ENCODE assay signal across 10 mouse cellular contexts in the genomic region with DNA sequence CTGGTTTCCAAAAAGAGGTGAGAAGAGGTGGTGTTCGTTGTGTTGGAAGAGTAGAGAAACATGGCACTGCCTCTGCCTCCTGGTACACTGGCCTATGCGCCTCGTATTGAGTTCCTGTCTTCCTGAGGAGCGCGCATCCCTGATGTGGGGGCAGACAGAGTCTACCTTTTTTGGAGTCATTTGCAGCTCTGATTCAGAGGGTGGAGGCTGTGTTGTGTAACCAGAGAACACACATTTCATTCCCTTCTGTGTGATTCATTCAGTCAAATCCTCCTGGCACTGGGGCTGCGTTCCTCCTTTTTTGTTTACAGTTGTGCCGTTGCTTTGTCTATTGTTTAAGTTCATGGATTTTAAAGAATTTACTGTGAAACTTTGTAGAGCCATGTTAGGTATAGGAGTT.
A peak's percentile ranks its signal among the peaks of the same experiment; 100 is the strongest.
DNase-seq lines count a peak whose midpoint lies in the region; ATAC-seq and TF ChIP-seq lines count a peak whose summit lies in the region.
"Had no signal": no experiment of that assay in that cellular context is flagged by ENCODE, and none has a peak within 500 bp of the region (broad histone marks: within the 10 kb centered on the region; RNA-seq: fewer than 3 reads in every experiment).

No protein-coding gene starts in this region.

- no peak overlapping the region for H3K27ac ChIP-seq in left cerebral cortex, adult 2 months
- H3K27ac ChIP-seq: liver, embryonic 15.5 days had no signal

- ATAC-seq in cerebellum, adult (ENCODE audit: insufficient number of reproducible peaks, low FRiP score, low TSS enrichment), result no peak

- intact Hi-C loops in left cerebral cortex, adult 2 months (cut with DNase I), result no loop called here
- intact Hi-C loops in left cerebral cortex, postnatal 10 days (cut with DNase I), result no loop called here
- intact Hi-C loops in left cerebral cortex, postnatal 36 days (cut with DNase I), result no loop called here

- no peak overlapping the region for H3K4me3 ChIP-seq in left cerebral cortex, adult 2 months
- H3K4me3 ChIP-seq: liver, embryonic 15.5 days had no signal

- peak; percentile 47 for DNase-seq in left cerebral cortex, adult 2 months (ENCODE audit: extremely low spot score in 1 of 2, low spot score in 2 of 2)
- DNase-seq in left cerebral cortex, postnatal 10 days (ENCODE audit: extremely low spot score in 1 of 2, low spot score in 2 of 2), result no peak
- peak; percentile 29 for DNase-seq in Muller cell, postnatal 12 days (ENCODE audit: inconsistent ontology term)
- DNase-seq in adrenal gland, postnatal 25 days, result peak; percentile 13
- DNase-seq in left cerebral cortex, postnatal 36 days (ENCODE audit: low spot score in 2 of 2), result peak; percentile 49 to 65
- DNase-seq in spleen, postnatal 10 days (ENCODE audit: low spot score in 2 of 2), result no peak
- DNase-seq: cerebellum, postnatal 36 days; kidney, adult 11 months had no signal

- TF ChIP-seq CTCF in left cerebral cortex, adult 2 months (IDR thresholded peaks at IDR 0.05), result no peak

Comparison
In these comparisons a context has a peak if more than half of its experiments do, and no peak if none do; other contexts are left out.
1. DNase-seq: peak in left cerebral cortex, adult 2 months (2 of 2), Muller cell, postnatal 12 days (single experiment), adrenal gland, postnatal 25 days (single experiment) and left cerebral cortex, postnatal 36 days (2 of 2); none in left cerebral cortex, postnatal 10 days (0 of 2) and spleen, postnatal 10 days (0 of 2).